Mouse (Mus musculus): ENCODE measurements around the gene Spp2.

Spp2 gene

GRCm38 (mm10) chr1:88466325-88467064, 59.7 kb downstream of the Spp2 start:
- ATAC-seq (ENCODE audit: low TSS enrichment): no peak

DNA sequence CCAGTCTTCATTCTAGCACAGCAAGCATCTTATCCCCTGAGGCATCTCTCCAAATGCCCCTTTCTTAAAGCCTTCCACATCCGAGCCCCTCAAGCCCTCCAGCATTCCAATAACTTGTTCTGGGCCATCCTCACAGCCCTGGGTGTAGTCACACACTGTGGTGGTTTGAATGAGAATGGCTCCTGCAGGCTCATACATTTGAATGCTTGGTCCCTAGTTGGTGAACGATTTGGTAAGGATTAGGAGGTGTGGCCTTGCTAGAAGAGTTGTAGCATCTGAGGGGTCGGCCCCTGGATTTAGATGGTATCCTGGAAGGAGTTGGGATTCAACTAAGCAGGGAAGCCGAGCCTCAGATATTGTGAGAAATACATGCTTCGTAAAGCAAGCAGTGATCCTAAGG, 61.1 kb downstream of the Spp2 start:
- ATAC-seq (ENCODE audit: low TSS enrichment): no peak

DNA sequence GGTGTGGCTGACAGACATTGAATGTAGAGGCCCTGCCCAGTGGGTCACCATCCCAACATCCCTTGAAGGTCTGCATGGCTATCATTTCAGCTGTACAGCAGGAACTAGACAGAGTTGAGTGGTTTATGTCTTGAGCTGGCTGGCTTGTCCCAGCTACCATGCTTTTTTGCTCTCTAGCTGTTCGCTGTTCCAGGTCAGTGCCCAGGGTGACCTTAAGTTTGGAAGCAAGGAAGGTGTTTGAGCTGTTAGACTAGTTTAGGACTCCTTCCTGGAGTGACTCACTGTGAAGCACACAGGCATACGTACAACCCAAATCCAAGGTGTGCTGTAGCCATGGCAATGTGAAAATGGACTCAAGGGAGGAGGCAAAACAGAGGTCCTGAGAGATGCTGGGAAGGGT, 61.6 kb downstream of the Spp2 start:
- ATAC-seq (ENCODE audit: low TSS enrichment): no peak

DNA sequence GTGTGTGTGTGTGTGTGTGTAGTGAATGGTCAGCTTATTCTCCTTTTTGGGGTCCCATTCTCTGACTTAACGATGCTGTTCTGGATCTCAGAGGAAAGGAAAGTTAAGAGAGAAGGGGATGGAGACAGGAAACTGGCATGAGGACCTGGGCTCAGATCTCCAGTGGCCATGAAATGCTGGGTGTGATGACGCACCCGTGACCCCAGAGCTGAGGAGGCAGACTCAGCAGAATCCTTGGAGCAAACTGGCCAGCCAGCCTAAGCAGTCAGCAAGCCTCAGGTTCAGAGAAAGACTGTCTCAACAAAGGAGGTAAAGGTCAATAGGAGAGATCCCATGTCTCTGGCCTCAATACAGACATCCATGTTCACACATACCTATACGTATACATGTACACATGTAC, 63.0 kb downstream of the Spp2 start:
- no peak for ATAC-seq (ENCODE audit: low TSS enrichment)

GRCm38 (mm10) chr1:88472258-88472657, 65.5 kb downstream of the Spp2 start:
- no peak for ATAC-seq (ENCODE audit: low TSS enrichment)

DNA sequence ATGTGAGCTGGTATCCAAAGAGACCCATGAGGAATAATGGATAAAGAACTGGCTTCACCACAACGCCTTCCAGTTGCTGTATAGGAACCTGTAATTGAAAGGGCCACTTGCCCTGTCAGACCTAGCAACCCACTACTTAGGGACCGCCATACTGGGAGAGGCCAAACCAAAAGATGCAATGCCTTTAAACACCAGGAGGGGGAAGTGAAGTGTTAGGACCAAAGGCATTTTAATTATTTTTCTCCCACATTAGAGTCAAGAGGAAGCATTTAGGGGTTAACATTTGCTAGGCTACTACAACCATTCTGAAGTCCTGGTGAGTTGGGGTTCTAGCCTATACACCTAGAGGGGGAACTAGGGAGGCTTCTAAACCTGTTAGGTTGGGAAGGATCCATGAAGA, 67.1 kb downstream of the Spp2 start:
- ATAC-seq (ENCODE audit: low TSS enrichment): no peak

- ATAC-seq (ENCODE audit: low TSS enrichment): no peak
Observed at GRCm38 (mm10) chr1:88474598-88474997, 67.8 kb downstream of the Spp2 start.

DNA sequence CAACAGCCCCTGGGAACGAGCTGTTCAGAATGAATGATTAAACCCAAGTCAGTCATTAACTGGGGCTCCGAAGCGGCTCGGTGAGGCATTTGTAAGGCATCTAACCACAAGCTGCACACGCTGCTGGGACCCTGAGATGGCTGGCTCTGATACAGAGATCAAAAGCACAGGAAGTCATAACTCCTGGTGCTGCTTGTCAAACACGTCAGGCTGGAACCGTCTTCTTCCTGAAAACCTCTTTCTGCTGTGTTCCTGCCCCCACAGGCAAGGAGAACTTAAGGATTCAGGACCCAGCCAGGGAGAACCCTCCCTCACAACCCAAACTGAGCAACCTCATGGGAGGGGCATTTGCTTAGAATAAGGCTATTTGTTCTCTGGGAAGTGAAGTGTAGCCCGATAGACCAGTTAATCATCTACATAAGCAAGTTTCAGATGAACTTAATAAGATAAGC, 68.8 kb downstream of the Spp2 start:
- ATAC-seq (ENCODE audit: low TSS enrichment): no peak

Data from frontal cortex, adult (tissue).